Mouse (Mus musculus) liver, embryonic 13.5 days (tissue): ENCODE results near the gene Myom1. TPM values are rescaled to one million over a fixed set of nuclear protein-coding genes. Genes with fewer than 3 reads are reported as not detected.

Source experiments
- ATAC-seq: fragments of 200-750 bp; cut with Nextera tagmentation; 2 replicates; pipeline ENCODE4 v1.8.0; 2017; ENCODE audit warnings: low read depth, mild to moderate bottlenecking, moderate number of reproducible peaks, moderate library complexity
- DNase-seq: peaks from one replicate; pipeline ENCODE4 v3.0.0; 2022
- H3K27ac ChIP-seq: fragments of 300-500 bp; sonication (generic); 2 replicates; pipeline ENCODE4 v1.5.1; 2015; ENCODE audit warnings: moderate library complexity, mild to moderate bottlenecking, inconsistent platforms
- H3K27me3 ChIP-seq: fragments of 300-500 bp; sonication (generic); 2 replicates; pipeline ENCODE4 v1.6.1; 2015; ENCODE audit warnings: mild to moderate bottlenecking, inconsistent platforms
- H3K36me3 ChIP-seq: fragments of 300-500 bp; sonication (generic); 2 replicates; pipeline ENCODE4 v1.6.1; 2015; ENCODE audit warnings: mild to moderate bottlenecking, inconsistent platforms
- H3K4me1 ChIP-seq: fragments of 300-500 bp; sonication (generic); replicated peaks from 2 replicates; pipeline ENCODE4 v1.6.1; 2015; ENCODE audit warnings: inconsistent platforms
- H3K4me2 ChIP-seq: fragments of 300-500 bp; sonication (generic); 2 replicates; pipeline ENCODE4 v1.6.1; 2015; ENCODE audit warnings: inconsistent platforms, mild to moderate bottlenecking, moderate library complexity
- H3K4me3 ChIP-seq: fragments of 300-500 bp; sonication (generic); replicated peaks from 2 replicates; pipeline ENCODE4 v1.5.1; 2015; ENCODE audit warnings: mild to moderate bottlenecking, inconsistent platforms
- H3K9ac ChIP-seq: fragments of 300-500 bp; sonication (generic); 2 replicates; pipeline ENCODE4 v1.6.1; 2015; ENCODE audit warnings: mild to moderate bottlenecking, inconsistent platforms
- H3K9me3 ChIP-seq: fragments of 300-500 bp; sonication (generic); replicated peaks from 2 replicates; pipeline ENCODE4 v1.6.1; 2016; ENCODE audit warnings: inconsistent platforms
- WGBS: fragments of 180-500 bp; shearing (Covaris S2); methylation state at CpG from one replicate; pipeline ENCODE4 v1.1.7; 2015; ENCODE audit not compliant: insufficient replicate concordance; 5-methylcytosine and 5-hydroxymethylcytosine counted together
- polyA plus RNA-seq: library from polyadenylated mRNA; unstranded; fragments of >200 nt; fragmentation: Nextera tagmentation; extraction: Ambion mirVana; gene quantifications from 2 replicates; pipeline ENCODE4 v1.2.1, GENCODE M21; 2015

Gene Myom1
- polyA plus RNA-seq, 1 experiment from 2014 or later, result 2.1 TPM

- Histone ChIP-seq H3K36me3 (no peaks in the 10 kb centered on the region), H3K9me3 (no peaks in the 10 kb centered on the region), H3K4me1 (0 out of 2 replicates have a peak, but pooled peaks cover 5% of the 10 kb centered on the region), H3K4me2 (no peak overlapping the region), H3K27ac (no peak overlapping the region), H3K4me3 (no peak overlapping the region), H3K27me3 (no peaks in the 10 kb centered on the region), H3K9ac (no peak overlapping the region)
- WGBS, result 62% methylated on average over 12 of the region's 12 CpGs
- DNase-seq (no peak), ATAC-seq (no peak)
Measured at GRCm38 (mm10) chr17:71039851-71040581, 37.6 kb downstream of the Myom1 start.

GRCm38 (mm10) chr17:71040582-71040880 is 38.1 kb downstream of the Myom1 start:
- Histone ChIP-seq H3K27ac (no peak overlapping the region), H3K4me3 (no peak overlapping the region), H3K27me3 (no peaks in the 10 kb centered on the region), H3K4me1 (0 out of 2 replicates have a peak, but pooled peaks cover 5% of the 10 kb centered on the region), H3K9ac (no peak overlapping the region), H3K4me2 (no peak overlapping the region), H3K36me3 (no peaks in the 10 kb centered on the region), H3K9me3 (no peaks in the 10 kb centered on the region)
- no peak for ATAC-seq
- DNase-seq, result no peak
- WGBS, result 23% methylated on average over 5 of the region's 5 CpGs

GRCm38 (mm10) chr17:71042645-71043044 is 40.2 kb downstream of the Myom1 start:
- WGBS, result 62% methylated on average over 1 of the region's 1 CpGs
- ATAC-seq (no peak), DNase-seq (no peak)
- Histone ChIP-seq H3K36me3 (no peaks in the 10 kb centered on the region), H3K27me3 (no peaks in the 10 kb centered on the region), H3K4me3 (no peak overlapping the region), H3K9me3 (no peaks in the 10 kb centered on the region), H3K27ac (no peak overlapping the region), H3K4me2 (no peak overlapping the region), H3K4me1 (0 out of 2 replicates have a peak, but pooled peaks cover 5% of the 10 kb centered on the region), H3K9ac (no peak overlapping the region)

GRCm38 (mm10) chr17:71045591-71045990 is 43.2 kb downstream of the Myom1 start:
- Histone ChIP-seq H3K4me1 (0 out of 2 replicates have a peak, but pooled peaks cover 5% of the 10 kb centered on the region), H3K4me2 (no peak overlapping the region), H3K27me3 (no peaks in the 10 kb centered on the region), H3K4me3 (no peak overlapping the region), H3K9ac (no peak overlapping the region), H3K27ac (no peak overlapping the region), H3K9me3 (no peaks in the 10 kb centered on the region), H3K36me3 (no peaks in the 10 kb centered on the region)
- no peak for DNase-seq
- 81% methylated on average over 9 of the region's 9 CpGs for WGBS
- no peak for ATAC-seq

GRCm38 (mm10) chr17:71046856-71047255 is 44.4 kb downstream of the Myom1 start:
- H3K27me3 ChIP-seq, result no peaks in the 10 kb centered on the region
- ATAC-seq (no peak), DNase-seq (no peak)
- no peaks in the 10 kb centered on the region for H3K36me3 ChIP-seq
- no peak overlapping the region for H3K27ac ChIP-seq
- H3K4me2 ChIP-seq, result no peak overlapping the region
- H3K9me3 ChIP-seq, result no peaks in the 10 kb centered on the region
- H3K4me3 ChIP-seq, result no peak overlapping the region
- H3K4me1 ChIP-seq, result 0 out of 2 replicates have a peak, but pooled peaks cover 5% of the 10 kb centered on the region
- WGBS, result 77% methylated on average over 4 of the region's 4 CpGs
- H3K9ac ChIP-seq, result no peak overlapping the region

- no peak overlapping the region for H3K27ac ChIP-seq
- DNase-seq, result no peak
- H3K36me3 ChIP-seq, result no peaks in the 10 kb centered on the region
- no peaks in the 10 kb centered on the region for H3K9me3 ChIP-seq
- no peak for ATAC-seq
- H3K4me2 ChIP-seq, result no peak overlapping the region
- no peak overlapping the region for H3K4me3 ChIP-seq
- WGBS, result 74% methylated on average over 8 of the region's 8 CpGs
- peaks cover 8% of the 10 kb centered on the region for H3K4me1 ChIP-seq
- H3K9ac ChIP-seq, result no peak overlapping the region
- no peaks in the 10 kb centered on the region for H3K27me3 ChIP-seq
Measured at GRCm38 (mm10) chr17:71049292-71049691, 46.9 kb downstream of the Myom1 start.

- H3K4me2 ChIP-seq, result no peak overlapping the region
- no peak overlapping the region for H3K9ac ChIP-seq
- peak; percentile 68 for ATAC-seq
- no peaks in the 10 kb centered on the region for H3K27me3 ChIP-seq
- H3K4me3 ChIP-seq, result no peak overlapping the region
- H3K9me3 ChIP-seq, result no peaks in the 10 kb centered on the region
- H3K36me3 ChIP-seq, result no peaks in the 10 kb centered on the region
- no peak overlapping the region for H3K27ac ChIP-seq
- 69% methylated on average over 6 of the region's 6 CpGs for WGBS
- peaks cover 17% of the 10 kb centered on the region for H3K4me1 ChIP-seq
- DNase-seq, result no peak
Measured at GRCm38 (mm10) chr17:71053134-71053708, 50.8 kb downstream of the Myom1 start.

GRCm38 (mm10) chr17:71055203-71055894 is 52.9 kb downstream of the Myom1 start:
- Histone ChIP-seq H3K27ac (no peak overlapping the region), H3K4me1 (peaks cover 17% of the 10 kb centered on the region), H3K27me3 (no peaks in the 10 kb centered on the region), H3K4me2 (no peak overlapping the region), H3K4me3 (no peak overlapping the region), H3K9ac (no peak overlapping the region), H3K36me3 (no peaks in the 10 kb centered on the region), H3K9me3 (no peaks in the 10 kb centered on the region)
- DNase-seq (no peak), ATAC-seq (no peak)
- 76% methylated on average over 8 of the region's 8 CpGs for WGBS

- peak; percentile 66 for ATAC-seq
- no peak overlapping the region for H3K27ac ChIP-seq
- DNase-seq, result peak; percentile 8
- no peaks in the 10 kb centered on the region for H3K27me3 ChIP-seq
- H3K9me3 ChIP-seq, result no peaks in the 10 kb centered on the region
- no peaks in the 10 kb centered on the region for H3K36me3 ChIP-seq
- H3K4me2 ChIP-seq, result no peak overlapping the region
- H3K4me3 ChIP-seq, result no peak overlapping the region
- H3K4me1 ChIP-seq, result peaks cover 17% of the 10 kb centered on the region
- H3K9ac ChIP-seq, result no peak overlapping the region
- 16% methylated on average over 7 of the region's 7 CpGs for WGBS
Measured at GRCm38 (mm10) chr17:71056405-71056804, 54.0 kb downstream of the Myom1 start.

GRCm38 (mm10) chr17:71057758-71058157 is 55.3 kb downstream of the Myom1 start:
- no peak for ATAC-seq
- no peaks in the 10 kb centered on the region for H3K27me3 ChIP-seq

GRCm38 (mm10) chr17:71059213-71059612 is 56.8 kb downstream of the Myom1 start:
- Histone ChIP-seq H3K9me3 (no peaks in the 10 kb centered on the region), H3K4me3 (no peak overlapping the region), H3K27ac (no peak overlapping the region), H3K9ac (no peak overlapping the region), H3K27me3 (no peaks in the 10 kb centered on the region), H3K4me2 (no peak overlapping the region), H3K36me3 (no peaks in the 10 kb centered on the region), H3K4me1 (peaks cover 9% of the 10 kb centered on the region)
- ATAC-seq (no peak), DNase-seq (no peak)
- WGBS, result 84% methylated on average over 3 of the region's 3 CpGs

More at GRCm38 (mm10) chr17:71057758-71058157, 55.3 kb downstream of the Myom1 start:
- Histone ChIP-seq H3K4me1 (peaks cover 17% of the 10 kb centered on the region), H3K36me3 (no peaks in the 10 kb centered on the region), H3K4me3 (no peak overlapping the region), H3K27ac (no peak overlapping the region), H3K9me3 (no peaks in the 10 kb centered on the region), H3K4me2 (no peak overlapping the region), H3K9ac (no peak overlapping the region)
- no peak for DNase-seq
- WGBS, result 73% methylated on average over 3 of the region's 3 CpGs
